Mouse (Mus musculus): ENCODE measurements around the gene Rbbp7. TPM values are rescaled to one million over a fixed set of nuclear protein-coding genes. Genes with fewer than 3 reads are reported as not detected.
"Not testable (repeated sequence)": the region's sequence is repeated elsewhere in the genome, so short reads cannot be mapped to it uniquely, and the experiment has no call there.

Gene Rbbp7
- polyA plus RNA-seq, 1 experiment from 2014 or later = 233 TPM

- Histone ChIP-seq H3K36me3 (no peaks in the 10 kb centered on the region), H3K9ac (replicated peaks) (no peak overlapping the region), H3K9me3 (no peaks in the 10 kb centered on the region), H3K27me3 (no peaks in the 10 kb centered on the region), H3K4me2 (replicated peaks) (no peak overlapping the region), H3K4me3 (no peak overlapping the region), H3K27ac (replicated peaks) (no peak overlapping the region), H3K4me1 (peaks cover 5% of the 10 kb centered on the region)
- 87% methylated on average over 4 of the region's 4 CpGs for WGBS
- no peak for ATAC-seq (replicated peaks)
These were observed 5.9 kb upstream of the Rbbp7 start for GRCm38 (mm10) chrX:162754314-162754713.

- ATAC-seq (replicated peaks) = no peak
- H3K4me2 ChIP-seq (replicated peaks) = no peak overlapping the region
- 35% methylated on average over 7 of the region's 7 CpGs for WGBS
- no peaks in the 10 kb centered on the region for H3K27me3 ChIP-seq
- peaks cover 8% of the 10 kb centered on the region for H3K4me1 ChIP-seq
- H3K9ac ChIP-seq (replicated peaks) = no peak overlapping the region
- H3K4me3 ChIP-seq = no peak overlapping the region
- H3K36me3 ChIP-seq = no peaks in the 10 kb centered on the region
- no peak overlapping the region for H3K27ac ChIP-seq (replicated peaks)
- H3K9me3 ChIP-seq = no peaks in the 10 kb centered on the region
These were observed 4.1 kb upstream of the Rbbp7 start for GRCm38 (mm10) chrX:162756058-162756457.

GRCm38 (mm10) chrX:162759251-162760114, 719 bp upstream of the Rbbp7 start:
- Histone ChIP-seq H3K4me3 (peak overlapping the region; percentile 75), H3K27ac (replicated peaks) (peak overlapping the region; percentile 93), H3K4me2 (replicated peaks) (peak overlapping the region; percentile 46), H3K9ac (replicated peaks) (peak overlapping the region; percentile 55), H3K36me3 (no peaks in the 10 kb centered on the region), H3K4me1 (peaks cover 17% of the 10 kb centered on the region), H3K27me3 (no peaks in the 10 kb centered on the region), H3K9me3 (no peaks in the 10 kb centered on the region)
- whole genome bisulfite sequencing = 33% methylated on average over 22 of the region's 32 CpGs
- no peak for ATAC-seq (replicated peaks)

GRCm38 (mm10) chrX:162760958-162761515, 835 bp downstream of the Rbbp7 start:
- Histone ChIP-seq H3K4me2 (replicated peaks) (peak overlapping the region; percentile 48), H3K9ac (replicated peaks) (peak overlapping the region; percentile 67), H3K4me3 (peak overlapping the region; percentile 75), H3K36me3 (no peaks in the 10 kb centered on the region), H3K27ac (replicated peaks) (peak overlapping the region; percentile 93), H3K4me1 (peaks cover 17% of the 10 kb centered on the region), H3K9me3 (no peaks in the 10 kb centered on the region), H3K27me3 (no peaks in the 10 kb centered on the region)
- WGBS = 23% methylated on average over 25 of the region's 50 CpGs
- ATAC-seq (replicated peaks) = peak; percentile 3

- ATAC-seq (replicated peaks) = no peak
These were observed 1.7 kb downstream of the Rbbp7 start for GRCm38 (mm10) chrX:162761716-162762395.

GRCm38 (mm10) chrX:162770726-162771125, 10.5 kb downstream of the Rbbp7 start:
- H3K4me2 ChIP-seq (replicated peaks) = no peak overlapping the region
- no peaks in the 10 kb centered on the region for H3K9me3 ChIP-seq
- ATAC-seq (replicated peaks) = no peak
- no peak overlapping the region for H3K27ac ChIP-seq (replicated peaks)
- H3K27me3 ChIP-seq = no peaks in the 10 kb centered on the region
- no peak overlapping the region for H3K9ac ChIP-seq (replicated peaks)
- peaks cover 10% of the 10 kb centered on the region; the same call in 1 of the 2 replicates for H3K36me3 ChIP-seq
- H3K4me3 ChIP-seq = no peak overlapping the region
- no peaks in the 10 kb centered on the region for H3K4me1 ChIP-seq
- 71% methylated on average over 1 of the region's 1 CpGs for WGBS

More at GRCm38 (mm10) chrX:162761716-162762395, 1.7 kb downstream of the Rbbp7 start:
- Histone ChIP-seq H3K36me3 (no peaks in the 10 kb centered on the region), H3K4me1 (peaks cover 17% of the 10 kb centered on the region), H3K4me3 (peak overlapping the region; percentile 75), H3K4me2 (replicated peaks) (peak overlapping the region; percentile 48), H3K9ac (replicated peaks) (peak overlapping the region; percentile 67; the same call in 1 of the 2 replicates), H3K9me3 (no peaks in the 10 kb centered on the region), H3K27me3 (no peaks in the 10 kb centered on the region), H3K27ac (replicated peaks) (no peak overlapping the region)
- 38% methylated on average over 9 of the region's 9 CpGs for WGBS

GRCm38 (mm10) chrX:162788372-162788771, 28.2 kb downstream of the Rbbp7 start:
- Histone ChIP-seq H3K4me3 (no peak overlapping the region), H3K27ac (replicated peaks) (no peak overlapping the region), H3K9ac (replicated peaks) (no peak overlapping the region), H3K27me3 (no peaks in the 10 kb centered on the region), H3K4me1 (no peaks in the 10 kb centered on the region), H3K36me3 (peaks cover 3% of the 10 kb centered on the region; the same call in 1 of the 2 replicates), H3K9me3 (no peaks in the 10 kb centered on the region), H3K4me2 (replicated peaks) (no peak overlapping the region)
- WGBS = 67% methylated on average over 1 of the region's 1 CpGs
- no peak for ATAC-seq (replicated peaks)

- not testable (repeated sequence) for H3K27me3 ChIP-seq; ATAC-seq (replicated peaks); H3K36me3 ChIP-seq; H3K27ac ChIP-seq (replicated peaks); H3K9ac ChIP-seq (replicated peaks); H3K9me3 ChIP-seq; H3K4me2 ChIP-seq (replicated peaks); H3K4me3 ChIP-seq; H3K4me1 ChIP-seq
- 81% methylated on average over 5 of the region's 5 CpGs for WGBS
These were observed 31.2 kb downstream of the Rbbp7 start for GRCm38 (mm10) chrX:162791392-162791791.

GRCm38 (mm10) chrX:162800371-162800770, 40.2 kb downstream of the Rbbp7 start:
- H3K4me1 ChIP-seq = no peaks in the 10 kb centered on the region
- no peak overlapping the region for H3K4me3 ChIP-seq
- no peaks in the 10 kb centered on the region for H3K9me3 ChIP-seq
- no peaks in the 10 kb centered on the region for H3K27me3 ChIP-seq
- no peaks in the 10 kb centered on the region for H3K36me3 ChIP-seq
- ATAC-seq (replicated peaks) = no peak
- no peak overlapping the region for H3K9ac ChIP-seq (replicated peaks)
- H3K4me2 ChIP-seq (replicated peaks) = no peak overlapping the region
- H3K27ac ChIP-seq (replicated peaks) = no peak overlapping the region

- Histone ChIP-seq H3K27ac (replicated peaks) (no peak overlapping the region), H3K9ac (replicated peaks) (peak overlapping the region; percentile 55), H3K4me3 (peak overlapping the region; percentile 62), H3K4me2 (replicated peaks) (peak overlapping the region; percentile 67), H3K9me3 (no peaks in the 10 kb centered on the region), H3K27me3 (no peaks in the 10 kb centered on the region), H3K36me3 (no peaks in the 10 kb centered on the region), H3K4me1 (peaks cover 4% of the 10 kb centered on the region; the same call in 1 of the 2 replicates)
- no peak for ATAC-seq (replicated peaks)
- WGBS = 44% methylated on average over 6 of the region's 6 CpGs
These were observed 67.8 kb downstream of the Rbbp7 start for GRCm38 (mm10) chrX:162828016-162828415.

All from forebrain, embryonic 15.5 days (tissue).